Mouse (Mus musculus) embryonic facial prominence, embryonic 10.5 days (tissue): ENCODE data around the gene Fbxl3. TPM values are rescaled to one million over a fixed set of nuclear protein-coding genes. Genes with fewer than 3 reads are reported as not detected.
A peak's percentile ranks its signal among the peaks of the same experiment; 100 is the strongest.

Source experiments
- DNase-seq: peaks from one replicate; pipeline ENCODE4 v3.0.0-alpha.2; 2017; ENCODE audit warnings: low spot score
- H3K27ac ChIP-seq: fragments of 300-500 bp; sonication (generic); replicated peaks from 2 replicates; pipeline ENCODE4 v1.5.1; 2016; ENCODE audit warnings: mild to moderate bottlenecking
- H3K27me3 ChIP-seq: fragments of 300-500 bp; sonication (generic); replicated peaks from 2 replicates; pipeline ENCODE4 v1.6.1; 2016; ENCODE audit warnings: low read depth, mild to moderate bottlenecking; ENCODE audit not compliant: poor library complexity, severe bottlenecking
- H3K36me3 ChIP-seq: fragments of 300-500 bp; sonication (generic); replicated peaks from 2 replicates; pipeline ENCODE4 v1.6.1; 2016; ENCODE audit warnings: mild to moderate bottlenecking, moderate library complexity
- H3K4me1 ChIP-seq: fragments of 300-500 bp; sonication (generic); 2 replicates; pipeline ENCODE4 v1.6.1; 2016
- H3K4me3 ChIP-seq: fragments of 300-500 bp; sonication (generic); 2 replicates; pipeline ENCODE4 v1.5.1; 2016; ENCODE audit warnings: mild to moderate bottlenecking, moderate library complexity
- H3K9me3 ChIP-seq: fragments of 300-500 bp; sonication (generic); 2 replicates; pipeline ENCODE4 v1.6.1; 2016; ENCODE audit warnings: mild to moderate bottlenecking
- WGBS: fragments of 180-500 bp; shearing (Covaris S2); methylation state at CpG from one replicate; pipeline ENCODE4 v1.1.7; 2016; 5-methylcytosine and 5-hydroxymethylcytosine counted together
- polyA plus RNA-seq: library from polyadenylated mRNA; unstranded; fragments of >200 nt; fragmentation: Nextera tagmentation; extraction: Ambion mirVana; gene quantifications from 2 replicates; pipeline ENCODE4 v1.2.1, GENCODE M21; 2016

The Fbxl3 gene
- polyA plus RNA-seq, 1 experiment from 2014 or later = 13.9 TPM

DNA sequence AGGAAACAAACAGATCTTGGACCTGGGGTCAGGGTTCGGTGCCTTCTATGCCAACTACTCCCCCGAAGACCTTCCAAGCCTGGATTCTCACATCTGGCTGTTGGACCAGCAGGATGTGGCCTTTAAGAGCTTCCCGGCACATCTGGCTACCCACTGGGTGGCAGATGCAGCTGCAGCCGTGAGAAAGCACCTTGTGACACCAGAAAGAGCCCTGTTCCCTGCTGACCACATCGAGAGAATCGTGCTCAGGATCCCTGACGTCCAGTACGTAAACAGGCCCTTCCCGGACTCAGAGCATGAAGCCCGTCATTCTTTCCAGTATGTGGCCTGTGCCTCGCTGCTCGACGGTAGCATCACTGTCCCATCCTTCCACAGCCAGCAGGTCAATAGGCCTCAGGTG is 44.6 kb downstream of the Fbxl3 start:
- H3K4me1 ChIP-seq = no peaks in the 10 kb centered on the region
- no peaks in the 10 kb centered on the region for H3K36me3 ChIP-seq
- H3K4me3 ChIP-seq = no peak overlapping the region
- H3K9me3 ChIP-seq = no peaks in the 10 kb centered on the region
- WGBS = 87% methylated on average over 13 of the region's 13 CpGs
- H3K27ac ChIP-seq = no peak overlapping the region
- H3K27me3 ChIP-seq = no peaks in the 10 kb centered on the region
- no peak for DNase-seq

DNA sequence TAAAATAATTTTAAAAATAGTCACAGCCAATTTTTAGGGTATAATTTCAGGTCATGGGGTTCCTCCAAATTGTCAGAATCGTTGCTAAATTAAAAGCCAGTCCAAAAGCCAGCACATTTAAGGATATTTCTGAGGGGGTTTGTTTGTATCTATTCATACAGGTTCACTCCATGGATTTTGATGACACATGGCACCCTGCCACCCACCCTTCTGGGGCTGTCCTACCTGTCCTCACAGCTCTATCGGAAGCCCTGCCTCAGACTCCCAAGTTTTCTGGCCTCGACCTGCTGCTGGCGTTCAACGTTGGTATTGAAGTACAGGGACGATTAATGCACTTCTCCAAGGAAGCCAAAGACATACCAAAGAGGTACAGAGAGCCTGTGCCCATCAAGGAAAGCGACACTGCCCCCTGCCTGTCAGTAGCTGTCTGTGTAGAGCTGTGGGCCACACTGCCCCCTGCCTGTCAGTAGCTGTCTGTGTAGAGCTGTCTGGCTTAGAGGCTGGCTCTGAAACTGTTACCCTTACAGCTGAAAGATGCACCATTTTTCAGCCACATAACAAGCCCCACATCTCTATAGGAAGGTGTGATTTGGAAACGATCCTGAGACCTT is 48.1 kb downstream of the Fbxl3 start:
- Histone ChIP-seq H3K9me3 (no peaks in the 10 kb centered on the region), H3K27ac (no peak overlapping the region), H3K4me1 (no peaks in the 10 kb centered on the region), H3K27me3 (no peaks in the 10 kb centered on the region), H3K36me3 (no peaks in the 10 kb centered on the region), H3K4me3 (no peak overlapping the region)
- DNase-seq = peak; percentile 80
- 34% methylated on average over 8 of the region's 8 CpGs for WGBS

DNA sequence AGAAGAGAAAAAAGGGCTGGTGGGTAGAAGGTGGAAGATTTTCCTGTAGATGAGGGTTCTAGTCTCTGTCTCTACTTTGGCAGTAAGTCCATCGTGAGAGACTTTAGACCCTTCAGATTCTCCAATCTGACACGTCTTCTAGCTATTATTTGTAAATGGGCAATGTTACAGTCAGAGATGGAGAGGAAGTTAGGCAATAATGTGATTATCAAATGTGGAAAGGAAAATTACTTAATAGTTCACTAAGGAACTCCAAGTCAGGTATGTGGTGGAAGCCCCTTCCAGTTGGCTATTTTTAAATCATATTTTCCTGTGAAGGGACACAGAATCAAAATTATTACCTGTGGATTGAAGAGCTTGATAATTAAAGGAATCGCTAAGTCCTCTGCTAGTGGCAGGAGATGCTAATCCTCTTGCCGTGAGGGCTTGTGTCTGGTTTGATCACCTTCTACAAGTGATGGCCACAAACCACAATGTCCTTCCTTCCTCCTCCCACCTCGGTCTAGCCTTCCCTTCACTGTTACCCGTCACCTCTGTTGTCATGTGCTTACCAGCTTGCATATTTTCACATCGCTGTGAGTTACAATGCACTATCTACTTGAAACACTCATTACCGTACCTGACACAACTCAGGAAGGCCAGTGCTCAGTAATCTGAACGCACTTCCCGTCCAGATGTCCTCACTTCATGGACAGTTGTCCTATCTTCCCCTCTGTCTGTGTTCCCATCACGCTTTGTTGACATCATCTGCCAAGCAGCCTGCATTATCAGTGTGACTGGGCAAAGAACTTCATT is 50.9 kb downstream of the Fbxl3 start:
- Histone ChIP-seq H3K27ac (no peak overlapping the region), H3K27me3 (no peaks in the 10 kb centered on the region), H3K9me3 (no peaks in the 10 kb centered on the region), H3K36me3 (no peaks in the 10 kb centered on the region), H3K4me1 (no peaks in the 10 kb centered on the region), H3K4me3 (no peak overlapping the region)
- no peak for DNase-seq
- WGBS = 88% methylated on average over 11 of the region's 11 CpGs

DNA sequence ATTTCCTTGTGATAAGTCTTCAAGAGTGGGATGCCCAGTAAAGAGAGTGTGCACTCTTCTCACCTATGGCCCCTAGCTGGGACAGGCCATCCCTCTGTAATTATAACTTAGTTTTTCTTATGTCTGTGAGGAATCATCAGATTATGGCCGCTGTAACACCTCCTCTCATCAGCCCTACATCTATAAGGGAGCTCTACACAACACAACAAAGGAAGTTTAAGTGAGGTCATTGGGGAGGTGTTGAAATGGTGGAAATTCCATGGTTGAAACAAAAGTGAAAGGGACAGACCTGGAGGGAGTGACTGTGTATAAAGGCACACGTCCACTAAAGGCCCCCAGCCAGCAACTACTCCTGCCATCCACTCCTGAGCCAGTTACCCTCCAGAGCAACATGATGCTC is 52.7 kb downstream of the Fbxl3 start, which contains the start of gene Acod1:
Gene Acod1, plus strand, starts transcription at position 301 of the 400 bp plus-strand sequence.
- H3K27ac ChIP-seq = no peak within 1 kb of the TSS
- H3K4me3 ChIP-seq = no peak within 1 kb of the TSS
- WGBS = 76% methylated on average over 2 of the region's 2 CpGs
- H3K9me3 ChIP-seq = no peaks in the 10 kb centered on the region
- H3K4me1 ChIP-seq = no peaks in the 10 kb centered on the region
- no peak for DNase-seq
- H3K36me3 ChIP-seq = no peaks in the 10 kb centered on the region
- H3K27me3 ChIP-seq = no peaks in the 10 kb centered on the region

DNA sequence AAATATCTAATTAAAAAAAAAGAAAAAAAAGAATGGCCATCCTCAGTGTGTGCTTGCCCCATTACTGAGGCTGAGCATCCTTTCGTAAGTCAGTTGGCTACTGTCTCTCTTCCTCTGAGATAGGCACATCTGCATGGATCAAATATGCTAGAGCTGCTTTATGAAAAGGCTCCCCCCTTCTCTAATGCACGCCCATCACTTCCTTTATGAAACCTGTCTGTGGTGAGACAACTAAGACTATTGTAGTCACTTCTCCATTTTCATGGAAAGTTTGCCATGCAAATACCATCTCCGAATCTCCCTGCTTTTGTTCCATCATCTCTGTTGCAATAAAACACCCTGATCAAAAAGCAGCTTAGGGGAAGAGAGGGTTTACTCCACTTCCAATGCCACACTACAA is 62.4 kb downstream of the Fbxl3 start:
- Histone ChIP-seq H3K27me3 (no peaks in the 10 kb centered on the region), H3K9me3 (no peaks in the 10 kb centered on the region), H3K4me1 (no peaks in the 10 kb centered on the region), H3K36me3 (no peaks in the 10 kb centered on the region), H3K27ac (no peak overlapping the region), H3K4me3 (no peak overlapping the region)
- 90% methylated on average over 3 of the region's 3 CpGs for WGBS
- no peak for DNase-seq

DNA sequence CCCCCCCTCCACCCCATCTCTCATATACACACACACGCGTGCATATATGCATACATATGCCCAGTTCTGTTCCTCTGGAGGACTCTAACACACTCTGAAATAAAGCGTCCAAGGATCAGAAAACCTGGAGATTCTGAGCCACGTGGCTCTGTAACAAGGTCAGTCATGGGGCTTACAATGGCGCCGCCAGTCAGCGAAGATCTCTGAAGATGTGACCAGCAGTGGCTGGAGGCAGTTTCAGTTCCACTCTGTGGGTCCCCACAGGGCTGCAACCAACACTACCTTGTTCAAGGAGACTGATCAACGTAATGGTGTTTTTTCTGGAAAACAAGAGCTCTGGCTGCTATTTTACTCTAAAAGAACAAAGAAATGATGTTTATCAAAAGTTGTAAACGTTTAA is 65.3 kb downstream of the Fbxl3 start:
- H3K36me3 ChIP-seq = no peaks in the 10 kb centered on the region
- no peak for DNase-seq
- no peaks in the 10 kb centered on the region for H3K9me3 ChIP-seq
- H3K27me3 ChIP-seq = no peaks in the 10 kb centered on the region
- no peaks in the 10 kb centered on the region for H3K4me1 ChIP-seq
- H3K4me3 ChIP-seq = no peak overlapping the region
- WGBS = 86% methylated on average over 9 of the region's 9 CpGs
- no peak overlapping the region for H3K27ac ChIP-seq

DNA sequence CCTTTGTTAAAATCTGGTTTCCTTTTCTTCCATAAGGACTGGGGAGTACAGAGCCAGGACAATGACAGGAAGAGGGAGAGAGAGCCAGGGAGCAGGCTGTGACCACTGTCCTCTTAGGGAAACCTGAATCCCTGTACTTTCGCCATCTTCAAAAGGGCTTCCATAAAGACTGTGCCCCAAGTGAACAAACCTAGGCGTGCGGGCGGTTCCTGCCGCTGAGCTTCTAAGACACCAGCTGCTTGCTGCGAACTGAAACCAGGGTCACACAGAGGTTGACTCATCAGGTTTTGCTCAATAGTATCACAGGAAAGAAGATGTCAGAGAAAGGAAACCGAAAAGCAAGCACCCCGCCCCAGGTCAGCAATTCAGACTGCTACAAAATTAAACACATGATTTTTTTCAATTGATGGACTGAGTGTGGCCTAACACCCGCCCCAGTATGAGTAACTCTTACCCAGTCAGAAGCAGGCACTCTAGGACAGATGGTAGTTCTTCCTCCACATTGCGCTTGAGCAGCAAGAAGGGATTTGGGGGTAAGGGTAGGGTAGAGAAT is 66.0 kb downstream of the Fbxl3 start:
- H3K4me1 ChIP-seq = no peaks in the 10 kb centered on the region
- H3K36me3 ChIP-seq = no peaks in the 10 kb centered on the region
- 82% methylated on average over 10 of the region's 10 CpGs for WGBS
- H3K27ac ChIP-seq = peak overlapping the region; percentile 35; the same call in 1 of the 2 replicates
- H3K9me3 ChIP-seq = no peaks in the 10 kb centered on the region
- peak; percentile 13 for DNase-seq
- no peak overlapping the region for H3K4me3 ChIP-seq
- no peaks in the 10 kb centered on the region for H3K27me3 ChIP-seq

Other genes starting within 250 kb of the Fbxl3 start
- 6.2 and 8.8 TPM in 2 replicates for gene Kctd12, start 116.9 kb downstream of the Fbxl3 start, polyA plus RNA-seq
- gene Acod1, start 52.6 kb downstream of the Fbxl3 start, polyA plus RNA-seq = not detected in 2 replicates
- gene Cln5, start 29.4 kb downstream of the Fbxl3 start, polyA plus RNA-seq = 24.0 and 25.7 TPM in 2 replicates
- gene Mycbp2, start 247.2 kb upstream of the Fbxl3 start, polyA plus RNA-seq = 18.0 and 18.8 TPM in 2 replicates